Mouse (Mus musculus) liver, embryonic 11.5 days (tissue): ENCODE results near the gene Thbs3. TPM values are rescaled to one million over a fixed set of nuclear protein-coding genes. Genes with fewer than 3 reads are reported as not detected.

Experiments used
- ATAC-seq: fragments of 200-750 bp; cut with Nextera tagmentation; replicated peaks from 2 replicates; pipeline ENCODE4 v1.8.0; 2017; ENCODE audit warnings: moderate number of reproducible peaks, mild to moderate bottlenecking, moderate TSS enrichment, moderate library complexity; ENCODE audit not compliant: low FRiP score
- DNase-seq: peaks from one replicate; pipeline ENCODE4 v3.0.0-alpha.2; 2017; ENCODE audit warnings: low spot score
- H3K27ac ChIP-seq: fragments of 300-500 bp; sonication (generic); 2 replicates; pipeline ENCODE4 v1.5.1; 2014; ENCODE audit warnings: mild to moderate bottlenecking, low read depth, low read length, control low read depth
- H3K27me3 ChIP-seq: fragments of 300-500 bp; sonication (generic); replicated peaks from 2 replicates; pipeline ENCODE4 v1.6.1; 2014; ENCODE audit warnings: low read length, mixed read lengths; ENCODE audit not compliant: control insufficient read depth, insufficient read depth
- H3K36me3 ChIP-seq: fragments of 300-500 bp; sonication (generic); 2 replicates; pipeline ENCODE4 v1.6.1; 2014; ENCODE audit warnings: mild to moderate bottlenecking, low read length, moderate library complexity, mixed read lengths; ENCODE audit not compliant: control insufficient read depth, insufficient read depth
- H3K4me1 ChIP-seq: fragments of 300-500 bp; sonication (generic); replicated peaks from 2 replicates; pipeline ENCODE4 v1.6.1; 2014; ENCODE audit warnings: low read length, mixed read lengths; ENCODE audit not compliant: control insufficient read depth, insufficient read depth
- H3K4me2 ChIP-seq: fragments of 300-500 bp; sonication (generic); 2 replicates; pipeline ENCODE4 v1.6.1; 2014; ENCODE audit warnings: mild to moderate bottlenecking, control low read depth, moderate library complexity
- H3K4me3 ChIP-seq: fragments of 300-500 bp; sonication (generic); 2 replicates; pipeline ENCODE4 v1.5.1; 2014; ENCODE audit warnings: low read depth, low read length, control low read depth
- H3K9ac ChIP-seq: fragments of 300-500 bp; sonication (generic); 2 replicates; pipeline ENCODE4 v1.6.1; 2014; ENCODE audit warnings: low read depth, low read length, control low read depth
- H3K9me3 ChIP-seq: fragments of 300-500 bp; sonication (generic); 2 replicates; pipeline ENCODE4 v1.6.1; 2016; ENCODE audit warnings: low read length, inconsistent platforms, mixed read lengths; ENCODE audit not compliant: control insufficient read depth
- WGBS: fragments of 180-500 bp; shearing (Covaris S2); extraction: QIAGEN DNeasy Blood & Tissue Kit; methylation state at CpG from one replicate; pipeline ENCODE4 v1.1.7; 2014; 5-methylcytosine and 5-hydroxymethylcytosine counted together
- polyA plus RNA-seq: library from polyadenylated mRNA; unstranded; fragments of >200 nt; fragmentation: Nextera tagmentation; extraction: Ambion mirVana; gene quantifications from 2 replicates; pipeline ENCODE4 v1.2.1, GENCODE M21; 2014

The Thbs3 gene
- polyA plus RNA-seq, 1 experiment from 2014 or later, result 5.9 TPM

- 0 out of 2 replicates have a peak within 1 kb of the TSS, but pooled peaks have one; percentile 6 for H3K27ac ChIP-seq
- no peaks in the 10 kb centered on the region for H3K36me3 ChIP-seq
- H3K9me3 ChIP-seq, result no peaks in the 10 kb centered on the region
- peak within 1 kb of the TSS; percentile 84 for H3K4me2 ChIP-seq
- H3K27me3 ChIP-seq, result peaks cover 24% of the 10 kb centered on the region
- ATAC-seq (peak; percentile 4; the same call in 1 of the 2 replicates), DNase-seq (no peak)
- peaks cover 34% of the 10 kb centered on the region for H3K4me1 ChIP-seq
- peak within 1 kb of the TSS; percentile 73 for H3K9ac ChIP-seq
- WGBS, result 6% methylated on average over 20 of the region's 20 CpGs
- H3K4me3 ChIP-seq, result peak within 1 kb of the TSS; percentile 75
Observed at GRCm38 (mm10) chr3:89245688-89246171, 30.8 kb downstream of the Thbs3 start, which contains the start of gene Krtcap2. TSS of gene Krtcap2 (plus strand) at chr3:89245966.

- Histone ChIP-seq H3K27me3 (peaks cover 27% of the 10 kb centered on the region), H3K4me2 (peak within 1 kb of the TSS; percentile 84), H3K36me3 (no peaks in the 10 kb centered on the region), H3K4me1 (peaks cover 41% of the 10 kb centered on the region), H3K27ac (0 out of 2 replicates have a peak within 1 kb of the TSS, but pooled peaks have one; percentile 6), H3K9ac (peak within 1 kb of the TSS; percentile 73), H3K4me3 (peak within 1 kb of the TSS; percentile 75), H3K9me3 (no peaks in the 10 kb centered on the region)
- peak; percentile 73 for ATAC-seq
- under 1% methylated on average over 42 of the region's 42 CpGs for WGBS
- DNase-seq, result peak; percentile 89
Observed at GRCm38 (mm10) chr3:89246261-89247100, 31.5 kb downstream of the Thbs3 start, which contains the start of gene Trim46. TSS of gene Trim46 (minus strand) at chr3:89246309.

- H3K27me3 ChIP-seq, result peaks cover 30% of the 10 kb centered on the region
- H3K36me3 ChIP-seq, result no peaks in the 10 kb centered on the region
- no peak overlapping the region for H3K27ac ChIP-seq
Observed at GRCm38 (mm10) chr3:89247466-89247865, 32.5 kb downstream of the Thbs3 start.

GRCm38 (mm10) chr3:89250435-89251040, 35.6 kb downstream of the Thbs3 start:
- peaks cover 8% of the 10 kb centered on the region for H3K27me3 ChIP-seq
- DNase-seq (no peak), ATAC-seq (no peak)
- WGBS, result 17% methylated on average over 7 of the region's 7 CpGs
- no peak overlapping the region for H3K4me2 ChIP-seq
- no peaks in the 10 kb centered on the region for H3K9me3 ChIP-seq
- H3K4me1 ChIP-seq, result peaks cover 28% of the 10 kb centered on the region
- no peak overlapping the region for H3K4me3 ChIP-seq
- H3K36me3 ChIP-seq, result no peaks in the 10 kb centered on the region
- H3K27ac ChIP-seq, result no peak overlapping the region
- H3K9ac ChIP-seq, result no peak overlapping the region

More at GRCm38 (mm10) chr3:89247466-89247865, 32.5 kb downstream of the Thbs3 start:
- Histone ChIP-seq H3K9me3 (no peaks in the 10 kb centered on the region), H3K4me1 (peaks cover 46% of the 10 kb centered on the region), H3K9ac (peak overlapping the region; percentile 34), H3K4me2 (peak overlapping the region; percentile 84), H3K4me3 (peak overlapping the region; percentile 75; the same call in 1 of the 2 replicates)
- no peak for DNase-seq
- no peak for ATAC-seq
- WGBS, result 78% methylated on average over 4 of the region's 4 CpGs

- no peak overlapping the region for H3K4me3 ChIP-seq
- peaks cover 23% of the 10 kb centered on the region for H3K4me1 ChIP-seq
- peaks cover 6% of the 10 kb centered on the region; the same call in 1 of the 2 replicates for H3K27me3 ChIP-seq
- 8% methylated on average over 17 of the region's 17 CpGs for WGBS
- H3K9ac ChIP-seq, result no peak overlapping the region; the same call in 1 of the 2 replicates
- ATAC-seq, result peak; percentile 46; the same call in 1 of the 2 replicates
- H3K4me2 ChIP-seq, result peak overlapping the region; percentile 48
- no peak for DNase-seq
- H3K9me3 ChIP-seq, result no peaks in the 10 kb centered on the region
- H3K27ac ChIP-seq, result no peak overlapping the region
- no peaks in the 10 kb centered on the region for H3K36me3 ChIP-seq
Observed at GRCm38 (mm10) chr3:89251365-89251895, 36.5 kb downstream of the Thbs3 start.

GRCm38 (mm10) chr3:89254994-89255393, 40.0 kb downstream of the Thbs3 start:
- Histone ChIP-seq H3K9me3 (no peaks in the 10 kb centered on the region), H3K4me3 (no peak overlapping the region), H3K27me3 (peaks cover 9% of the 10 kb centered on the region; the same call in 1 of the 2 replicates)

GRCm38 (mm10) chr3:89256177-89256576, 41.2 kb downstream of the Thbs3 start:
- no peak overlapping the region for H3K27ac ChIP-seq
- no peak for ATAC-seq
- 65% methylated on average over 5 of the region's 5 CpGs for WGBS

More at GRCm38 (mm10) chr3:89254994-89255393, 40.0 kb downstream of the Thbs3 start:
- ATAC-seq (0 out of 2 replicates have a peak, but pooled peaks have one; percentile 35), DNase-seq (no peak)
- 65% methylated on average over 5 of the region's 5 CpGs for WGBS
- Histone ChIP-seq H3K9ac (no peak overlapping the region), H3K4me2 (no peak overlapping the region), H3K36me3 (no peaks in the 10 kb centered on the region), H3K27ac (no peak overlapping the region), H3K4me1 (peaks cover 15% of the 10 kb centered on the region)

GRCm38 (mm10) chr3:89259076-89259475, 44.1 kb downstream of the Thbs3 start, which contains the start of gene Dpm3:
TSS of gene Dpm3 (plus strand) at chr3:89259358.
- DNase-seq (no peak), ATAC-seq (no peak)
- Histone ChIP-seq H3K4me2 (no peak within 1 kb of the TSS), H3K27ac (no peak within 1 kb of the TSS), H3K4me3 (no peak within 1 kb of the TSS), H3K4me1 (0 out of 2 replicates have a peak, but pooled peaks cover 3% of the 10 kb centered on the region), H3K9ac (no peak within 1 kb of the TSS), H3K36me3 (no peaks in the 10 kb centered on the region), H3K9me3 (no peaks in the 10 kb centered on the region), H3K27me3 (0 out of 2 replicates have a peak, but pooled peaks cover 3% of the 10 kb centered on the region)
- WGBS, result 43% methylated on average over 7 of the region's 7 CpGs

More at GRCm38 (mm10) chr3:89256177-89256576, 41.2 kb downstream of the Thbs3 start:
- Histone ChIP-seq H3K27me3 (peaks cover 9% of the 10 kb centered on the region; the same call in 1 of the 2 replicates), H3K4me3 (no peak overlapping the region), H3K9me3 (no peaks in the 10 kb centered on the region), H3K4me1 (peaks cover 8% of the 10 kb centered on the region), H3K4me2 (no peak overlapping the region), H3K9ac (no peak overlapping the region), H3K36me3 (no peaks in the 10 kb centered on the region)
- DNase-seq, result no peak
